Mouse (Mus musculus): Measurements from ENCODE around the gene 2210418O10Rik.
"Not testable (repeated sequence)": the region's sequence is repeated elsewhere in the genome, so short reads cannot be mapped to it uniquely, and the experiment has no call there.

Gene 2210418O10Rik

GRCm38 (mm10) chr2:176226269-176226668 is at the start of gene 2210418O10Rik:
Gene 2210418O10Rik (plus strand): TSS chr2:176226569.
- not testable (repeated sequence) for DNase-seq (ENCODE audit: low read depth)

DNA sequence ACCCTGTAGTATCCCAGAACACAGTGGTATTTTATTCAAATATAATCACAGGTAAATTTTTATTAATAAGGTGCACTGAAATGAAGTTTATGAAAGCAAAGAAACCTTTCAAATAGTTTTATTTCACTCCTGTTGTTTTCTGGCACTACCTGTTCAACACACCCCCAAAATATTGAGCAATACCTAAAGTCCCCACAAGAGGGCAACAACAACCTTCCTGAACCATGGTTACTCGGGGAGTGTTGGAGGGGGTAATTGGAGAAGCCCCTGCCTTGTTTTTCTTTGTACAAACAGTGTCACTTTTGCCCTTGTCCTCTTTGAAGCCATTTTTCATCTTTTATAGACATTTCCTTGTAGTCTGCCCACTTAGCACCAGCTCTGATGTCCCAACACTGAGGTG is 22.1 kb downstream of the 2210418O10Rik start:
- not testable (repeated sequence) for DNase-seq (ENCODE audit: low read depth)

Data from fibroblast of lung, adult 2 months (primary cell).